Mouse (Mus musculus) brain, embryonic 14.5 days (tissue): ENCODE results near the gene Nrip1. TPM values are rescaled to one million over a fixed set of nuclear protein-coding genes. Genes with fewer than 3 reads are reported as not detected.

Experiments used
- DNase-seq: peaks from one replicate; pipeline ENCODE4 v3.0.0-alpha.2; 2011; ENCODE audit warnings: low read depth
- CTCF ChIP-seq: fragments of 200-500 bp; IDR thresholded peaks from 2 replicates; pipeline ENCODE4 v1.5.1; 2012; ENCODE audit warnings: inconsistent platforms, mild to moderate bottlenecking, moderate library complexity, borderline replicate concordance; ENCODE audit not compliant: insufficient read depth, insufficient read length; ENCODE audit errors: extremely low read depth
- POLR2A ChIP-seq: fragments of 200-500 bp; IDR thresholded peaks from 2 replicates; pipeline ENCODE4 v1.6.1; 2012; ENCODE audit warnings: mild to moderate bottlenecking, inconsistent platforms, borderline replicate concordance; ENCODE audit not compliant: poor library complexity, insufficient read depth, insufficient read length, severe bottlenecking; ENCODE audit errors: extremely low read depth
- polyA plus RNA-seq: library from polyadenylated mRNA; depleted of rRNA; stranded (reverse); fragments of >200 nt; gene quantifications from 2 replicates; pipeline ENCODE4 v1.2.3, GENCODE M21; 2012

Gene Nrip1
- polyA plus RNA-seq, 1 experiment: 10.4 TPM

DNA sequence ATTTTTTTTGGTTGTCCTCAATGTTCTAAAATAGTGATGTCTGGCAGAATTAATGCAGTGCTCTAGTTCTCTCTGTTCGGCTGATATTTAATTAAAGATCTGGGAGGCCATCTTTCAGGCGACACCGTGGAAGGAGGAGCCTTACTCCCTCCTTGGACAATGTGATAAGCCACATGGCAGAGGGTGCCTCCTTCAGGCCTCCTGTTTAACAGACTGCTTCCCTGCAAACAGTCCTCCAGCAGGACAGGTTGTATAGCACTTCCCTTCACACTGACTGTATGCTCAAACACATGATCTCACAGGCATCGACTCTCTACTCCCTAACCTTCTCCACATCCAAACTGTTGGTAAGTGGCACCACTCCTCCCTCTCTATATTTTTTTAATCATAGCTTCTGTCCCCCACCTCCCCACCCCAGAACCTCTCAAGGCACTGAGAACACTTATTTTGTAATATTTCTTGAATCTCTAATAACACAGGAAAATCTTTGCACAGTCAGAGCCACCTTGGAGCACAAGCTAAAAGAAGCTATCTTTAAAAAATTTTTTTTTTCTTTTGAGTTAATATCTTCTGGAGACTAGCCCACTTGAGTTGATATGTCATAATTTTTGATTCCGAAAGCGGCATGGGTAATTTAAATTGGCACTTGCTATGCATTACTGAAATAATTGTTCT, 3.4 kb downstream of the Nrip1 start:
- TF ChIP-seq POLR2A (no peak), CTCF (peak; percentile 35; the same call in 1 of the 2 replicates)
- DNase-seq: peak; percentile 75

DNA sequence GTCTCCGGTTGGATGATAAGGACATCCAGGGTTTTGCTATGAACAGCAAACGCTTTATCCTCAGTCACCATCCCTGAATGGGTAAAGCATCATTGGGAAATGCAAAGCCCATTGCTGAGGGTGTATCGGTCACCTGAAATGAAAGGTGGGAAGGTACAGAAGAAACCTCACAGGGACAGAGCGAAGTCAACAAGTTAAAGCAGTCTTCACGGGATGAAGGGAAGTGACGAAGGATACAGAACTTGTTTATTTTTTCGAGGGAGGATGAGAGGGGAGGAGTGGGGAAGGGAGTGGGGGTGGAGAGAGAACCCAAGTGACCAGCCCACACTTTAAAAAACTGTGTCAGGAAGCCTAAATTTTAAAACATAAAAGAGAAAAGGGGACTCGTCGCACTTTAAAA, 4.4 kb downstream of the Nrip1 start:
- TF ChIP-seq POLR2A (no peak), CTCF (no peak)
- DNase-seq: no peak

DNA sequence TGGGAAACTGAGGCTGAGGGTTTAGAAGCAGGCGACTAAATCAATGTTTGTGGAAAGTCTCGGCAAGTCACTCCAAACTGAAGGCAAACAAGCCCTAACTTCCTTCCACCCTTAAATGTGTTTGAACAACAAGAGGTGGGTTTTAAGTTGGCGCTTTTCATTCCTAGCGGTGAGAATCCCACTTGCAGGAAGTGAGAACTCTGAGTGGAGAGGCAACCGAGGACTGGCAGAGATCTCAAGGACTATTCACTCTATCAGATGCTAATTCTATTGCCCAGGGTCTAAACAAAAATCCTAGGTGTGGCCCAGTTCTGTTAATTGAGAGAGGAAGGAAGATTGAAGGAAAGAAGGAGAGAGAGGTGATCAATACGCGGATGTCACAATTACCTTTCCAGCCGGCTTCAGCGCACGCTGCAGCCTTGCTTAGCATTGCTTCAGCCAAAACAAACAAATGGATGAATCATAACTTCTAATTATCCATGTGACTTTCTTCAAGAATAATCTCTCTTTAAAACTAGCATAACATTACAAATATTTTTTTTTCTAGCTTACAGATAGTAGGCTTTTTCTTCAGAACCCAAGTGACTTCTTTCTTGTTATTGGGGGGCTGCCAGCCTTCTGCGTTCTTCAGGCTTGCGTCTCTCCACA, 6.2 kb downstream of the Nrip1 start:
- no peak for DNase-seq
- TF ChIP-seq POLR2A (no peak), CTCF (no peak)

DNA sequence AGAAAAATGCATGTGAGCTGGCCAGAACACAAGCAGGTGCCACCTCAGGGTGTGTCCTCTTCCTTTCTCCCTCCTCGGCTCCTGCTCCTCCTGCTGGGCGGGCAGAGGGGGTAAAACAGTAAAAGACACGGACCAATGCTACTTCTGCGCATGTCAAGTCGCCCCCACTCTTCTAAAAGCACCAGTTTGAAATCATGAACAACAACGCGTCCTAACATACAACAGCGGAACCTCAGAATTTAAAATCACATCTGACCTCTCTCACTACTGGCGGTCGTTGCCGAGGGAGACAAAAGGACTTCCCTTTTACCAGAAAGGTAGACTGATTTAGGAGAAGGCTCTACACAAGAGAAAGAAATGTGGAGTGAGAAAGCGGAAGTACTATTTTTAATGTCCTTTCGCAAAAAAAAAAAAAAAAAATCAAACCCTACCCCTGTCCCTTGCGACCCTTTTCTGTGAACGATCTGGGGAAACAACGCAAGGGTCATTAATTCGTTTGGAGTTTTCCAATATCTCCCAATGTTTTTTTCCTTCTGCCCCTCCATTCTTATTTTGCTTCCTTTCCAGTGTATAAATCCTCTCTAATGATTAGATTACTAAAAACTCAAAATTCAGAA, 7.7 kb downstream of the Nrip1 start:
- DNase-seq: peak; percentile 3
- TF ChIP-seq POLR2A: no peak
- TF ChIP-seq CTCF: no peak

DNA sequence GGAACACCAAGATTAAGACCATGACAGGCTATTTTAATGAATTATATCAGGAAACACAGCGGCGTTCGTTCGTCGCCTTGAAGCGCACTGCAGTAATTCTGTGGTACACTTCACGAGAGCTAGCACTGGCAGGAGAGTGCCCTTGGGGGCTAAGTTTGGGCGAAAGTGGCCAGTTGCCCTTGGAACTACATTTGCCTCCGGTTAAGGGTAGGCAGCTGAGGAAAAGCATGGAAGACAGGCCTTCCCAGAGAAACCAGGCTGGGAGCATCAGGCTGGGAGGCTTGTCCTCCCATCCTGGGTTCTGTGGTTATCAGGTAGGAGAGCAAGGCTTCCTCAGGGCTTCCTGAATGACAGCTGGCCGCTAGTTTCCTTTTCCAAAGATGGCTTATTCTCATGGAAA, 8.4 kb downstream of the Nrip1 start:
- no peak for TF ChIP-seq POLR2A
- no peak for TF ChIP-seq CTCF

DNA sequence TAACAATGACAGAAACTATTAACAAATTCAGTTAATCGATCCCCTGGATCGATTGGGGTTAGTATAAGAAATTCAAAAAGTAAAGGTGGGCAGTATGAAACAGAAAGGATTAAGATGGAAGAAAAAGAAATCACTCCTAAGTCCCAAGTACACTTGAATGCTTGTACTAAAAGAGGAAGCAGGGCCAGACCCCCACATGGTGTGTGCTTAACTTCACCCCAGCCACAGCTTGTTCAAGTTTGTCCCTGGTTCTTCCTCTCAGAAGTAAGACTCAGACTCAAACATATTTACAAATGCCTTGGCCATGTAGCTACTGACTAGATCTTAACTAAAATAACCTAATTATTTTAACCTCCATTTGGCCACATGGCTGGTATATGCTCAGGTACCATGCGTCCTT, 10.0 kb downstream of the Nrip1 start:
- TF ChIP-seq POLR2A: no peak
- TF ChIP-seq CTCF: no peak
- DNase-seq: no peak

More for the DNA sequence above, 8.4 kb downstream of the Nrip1 start:
- peak; percentile 27 for DNase-seq

DNA sequence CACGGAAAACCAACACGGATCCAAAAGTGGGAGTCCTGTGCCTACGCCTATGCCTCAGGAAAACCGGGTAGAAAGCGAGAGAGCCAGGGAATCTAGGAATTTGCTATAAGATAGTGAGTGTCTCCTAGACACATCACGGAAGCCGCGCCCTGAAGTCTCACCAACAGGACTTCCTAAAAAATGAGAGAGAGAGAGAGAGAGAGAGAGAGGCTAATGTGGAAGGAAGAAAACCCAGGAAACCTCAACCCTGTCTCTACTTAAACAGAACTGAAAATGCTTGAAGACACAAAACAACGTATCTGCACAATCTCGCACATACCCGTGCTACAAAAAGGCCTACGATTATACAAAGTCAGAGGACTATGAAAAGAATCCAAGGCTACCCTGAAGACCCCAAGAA, 10.6 kb downstream of the Nrip1 start:
- no peak for DNase-seq
- TF ChIP-seq POLR2A (no peak), CTCF (no peak)

DNA sequence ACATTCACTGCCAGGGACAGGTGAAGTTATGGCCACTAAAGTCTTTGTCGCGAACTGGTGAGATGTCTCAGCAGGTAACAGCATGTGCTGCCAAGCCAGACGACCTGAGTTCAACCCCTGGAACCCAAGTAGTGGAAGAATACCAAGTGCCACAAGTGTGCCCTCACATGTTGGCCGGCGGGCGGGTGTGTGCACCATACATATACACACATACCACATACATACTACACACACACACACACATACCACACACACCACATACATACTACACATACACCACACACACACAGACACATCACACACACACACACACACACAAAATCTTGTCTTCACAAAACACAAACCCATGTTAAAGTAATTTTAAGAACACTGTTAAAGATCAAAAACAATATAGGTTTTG, 13.2 kb downstream of the Nrip1 start:
- DNase-seq: no peak
- TF ChIP-seq POLR2A (no peak), CTCF (no peak)

DNA sequence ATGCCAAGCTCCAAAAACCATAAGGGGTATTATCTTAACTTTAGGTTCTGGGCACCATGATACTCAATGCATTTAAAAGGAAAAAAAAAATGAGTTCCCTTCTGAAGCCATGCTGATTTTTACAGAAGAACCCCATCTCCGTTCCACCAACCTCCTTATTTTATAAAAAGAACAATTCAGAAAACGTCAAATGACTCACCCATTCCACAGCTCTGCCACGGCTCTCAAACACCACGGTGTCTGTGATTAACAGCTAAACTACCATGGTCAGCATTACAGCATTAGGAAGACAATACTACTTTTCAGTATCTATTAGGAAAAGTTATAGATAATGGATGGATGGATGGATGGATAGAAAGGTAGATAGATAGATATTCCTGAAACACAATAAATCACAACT, 14.9 kb downstream of the Nrip1 start:
- DNase-seq: no peak
- no peak for TF ChIP-seq POLR2A
- TF ChIP-seq CTCF: no peak

DNA sequence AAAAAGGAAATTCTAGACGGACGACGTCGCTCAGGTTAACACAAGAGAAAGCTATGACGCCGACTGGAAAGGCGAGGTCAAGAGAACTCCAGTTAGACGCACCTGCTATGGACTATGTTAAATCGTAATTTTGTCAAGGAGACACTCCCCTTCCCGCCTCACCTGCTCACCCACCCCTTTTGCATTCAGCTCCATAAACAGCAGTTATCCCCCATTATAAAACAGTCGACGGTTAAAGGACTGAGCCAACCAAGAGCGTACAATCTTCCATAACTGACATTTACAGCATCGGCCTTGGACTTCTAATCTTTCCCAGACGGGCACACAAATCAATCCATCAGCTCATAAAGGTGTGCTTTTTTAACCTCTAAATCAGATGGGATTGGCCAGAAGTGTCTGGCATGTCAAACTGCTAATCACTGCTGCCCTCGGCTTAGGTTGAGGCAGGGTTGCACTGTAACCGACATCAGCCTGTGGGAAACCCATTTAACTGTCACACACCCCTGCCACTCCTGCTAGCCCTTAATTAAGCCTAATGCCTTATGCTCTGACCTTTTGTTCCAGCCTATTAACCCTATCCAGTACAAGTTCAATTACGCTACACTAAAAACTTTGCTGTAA, 15.4 kb downstream of the Nrip1 start:
- TF ChIP-seq CTCF (no peak), POLR2A (no peak)
- DNase-seq: peak; percentile 37

DNA sequence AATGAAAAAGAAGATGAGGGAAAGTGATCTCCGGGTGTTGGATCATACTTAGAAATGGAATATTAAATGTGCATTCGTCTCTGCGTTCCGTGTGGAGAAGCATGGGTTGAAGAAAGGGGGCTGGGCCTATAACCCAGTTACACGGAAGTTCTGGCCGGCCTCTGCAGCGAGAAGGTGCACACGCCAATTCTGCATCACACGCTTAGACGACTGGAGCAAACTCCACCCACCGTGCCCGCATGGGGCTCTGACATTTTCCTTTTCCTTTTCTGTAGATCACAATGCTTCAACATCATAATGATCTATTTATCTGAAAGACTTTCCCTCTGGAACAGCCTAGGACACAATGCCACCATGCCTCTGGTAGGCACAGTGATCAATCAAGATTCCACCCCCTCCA, 16.5 kb downstream of the Nrip1 start:
- no peak for DNase-seq
- TF ChIP-seq POLR2A: no peak
- no peak for TF ChIP-seq CTCF
